Mouse (Mus musculus) liver, adult (tissue): ENCODE results near the gene Pabpc1l.
A peak's percentile ranks its signal among the peaks of the same experiment; 100 is the strongest.

ENCODE experiments used
- GATA4 ChIP-seq: IDR thresholded peaks from 2 replicates; pipeline ENCODE4 v1.6.1; 2014; ENCODE audit warnings: mild to moderate bottlenecking, low read length; ENCODE audit not compliant: insufficient replicate concordance

Gene Pabpc1l

DNA sequence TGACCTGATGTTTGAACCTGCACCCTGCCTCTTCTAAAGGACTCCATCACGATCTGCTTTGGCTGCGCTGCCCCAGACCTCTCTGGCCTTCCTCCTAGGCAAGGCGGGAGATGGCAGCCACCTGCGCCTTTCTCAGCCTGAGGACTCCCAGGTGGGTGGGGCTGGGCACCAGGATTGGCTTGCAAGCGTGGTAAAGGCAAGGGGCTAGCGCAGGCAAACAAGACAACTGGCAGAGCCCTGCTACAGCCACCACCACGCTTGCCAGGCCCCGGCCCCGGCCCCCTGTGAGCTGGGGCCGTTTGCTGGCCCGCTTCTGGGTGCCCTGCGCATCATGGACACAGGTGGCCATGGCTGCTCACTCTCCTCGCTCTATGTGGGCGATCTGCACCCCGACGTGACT, at the start of gene Pabpc1l:
TSS of gene Pabpc1l (plus strand) at position 301 of the 400 bp plus-strand sequence.
- no peak for TF ChIP-seq GATA4

GRCm38 (mm10) chr2:163976448-163976847, 48.8 kb upstream of the Pabpc1l start:
- no peak for TF ChIP-seq GATA4

DNA sequence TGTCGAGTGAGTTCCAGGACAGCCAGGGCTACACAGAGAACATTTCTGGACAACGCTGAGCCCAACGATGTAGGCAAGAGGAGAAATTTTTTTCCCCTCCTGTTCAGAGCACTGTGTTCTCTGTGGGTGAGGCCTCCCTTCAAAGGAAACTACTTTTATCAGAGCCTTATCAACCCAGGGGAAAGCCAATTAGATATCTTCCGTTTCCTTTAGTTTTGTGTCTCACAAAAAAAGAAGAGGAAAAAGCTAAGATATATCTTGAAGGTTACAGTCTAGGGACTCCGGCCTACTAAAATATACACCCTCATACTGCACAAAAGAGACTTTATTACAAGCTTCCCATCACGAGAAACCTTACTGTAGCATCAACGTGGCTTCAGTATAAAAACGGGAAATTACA, 38.0 kb upstream of the Pabpc1l start:
- TF ChIP-seq GATA4, result peak; percentile 87

GRCm38 (mm10) chr2:163992871-163993270, 32.4 kb upstream of the Pabpc1l start:
- no peak for TF ChIP-seq GATA4

GRCm38 (mm10) chr2:163994654-163994976, 30.6 kb upstream of the Pabpc1l start, which contains the start of gene Ywhab:
Gene Ywhab, plus strand, starts transcription at chr2:163994960.
- no peak for TF ChIP-seq GATA4

DNA sequence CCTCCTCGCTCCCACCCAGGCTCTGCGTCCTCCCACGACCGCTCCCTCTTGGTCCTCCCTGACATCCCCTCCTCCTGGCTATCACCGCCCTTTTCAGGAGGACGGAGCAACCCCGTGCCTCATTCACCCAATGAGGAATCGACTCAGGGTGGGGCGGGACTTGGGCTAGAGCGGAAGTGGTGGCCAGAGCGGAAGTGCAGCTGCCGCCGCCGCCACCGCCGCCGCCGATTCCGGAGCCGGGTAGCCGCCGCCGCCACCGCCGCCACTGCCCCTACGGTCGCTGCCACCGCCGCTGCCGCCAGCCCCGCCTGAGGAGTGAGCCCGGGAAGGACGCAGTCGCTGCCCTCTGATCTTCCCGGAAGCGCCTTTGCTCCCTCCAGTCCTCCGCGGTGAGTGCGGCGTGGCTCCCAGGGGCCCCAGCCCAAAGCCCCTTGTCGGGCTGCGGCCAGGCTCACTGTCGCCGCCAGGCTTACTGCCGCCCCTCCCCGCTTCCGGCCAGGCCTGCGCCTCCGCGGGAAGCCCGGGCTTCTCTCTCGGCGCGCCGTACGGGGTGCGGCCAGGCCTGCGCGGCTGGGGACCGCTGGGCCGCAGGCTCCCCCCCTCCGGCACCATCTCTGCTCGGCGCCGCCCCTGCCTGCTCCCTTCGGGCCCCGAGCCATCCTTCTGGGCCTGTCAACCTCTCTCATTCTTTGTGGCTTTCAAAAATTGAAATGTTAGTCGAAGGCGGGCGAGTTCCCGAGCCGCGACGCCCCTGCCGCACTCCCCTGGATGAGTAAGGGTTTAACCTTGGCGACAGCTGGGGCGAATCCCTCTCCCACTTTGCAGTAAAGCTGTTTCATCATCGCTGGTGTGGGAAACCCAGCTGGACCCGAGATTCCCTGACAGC, 30.0 kb upstream of the Pabpc1l start:
- no peak for TF ChIP-seq GATA4

GRCm38 (mm10) chr2:163996275-163996674, 29.0 kb upstream of the Pabpc1l start:
- no peak for TF ChIP-seq GATA4

DNA sequence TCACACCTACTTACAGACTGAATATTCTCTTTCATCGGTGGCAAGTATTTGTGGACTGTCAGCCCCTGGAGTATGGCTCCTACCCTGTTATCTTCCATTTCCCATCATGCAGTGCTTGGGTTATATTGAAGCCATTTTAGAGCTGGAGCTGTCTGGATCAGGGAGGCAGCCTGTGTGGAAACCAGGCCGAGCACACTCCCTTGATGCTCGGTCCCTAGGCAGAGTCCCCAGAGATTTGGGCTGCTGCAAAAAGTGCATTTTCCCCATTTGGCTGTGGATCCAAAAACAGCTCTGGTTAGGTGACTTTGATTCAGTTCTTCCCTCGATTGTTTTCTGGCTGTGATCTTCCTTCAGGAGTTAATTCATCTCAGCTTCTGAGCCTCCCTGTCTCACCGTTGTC, 28.4 kb upstream of the Pabpc1l start:
- no peak for TF ChIP-seq GATA4

DNA sequence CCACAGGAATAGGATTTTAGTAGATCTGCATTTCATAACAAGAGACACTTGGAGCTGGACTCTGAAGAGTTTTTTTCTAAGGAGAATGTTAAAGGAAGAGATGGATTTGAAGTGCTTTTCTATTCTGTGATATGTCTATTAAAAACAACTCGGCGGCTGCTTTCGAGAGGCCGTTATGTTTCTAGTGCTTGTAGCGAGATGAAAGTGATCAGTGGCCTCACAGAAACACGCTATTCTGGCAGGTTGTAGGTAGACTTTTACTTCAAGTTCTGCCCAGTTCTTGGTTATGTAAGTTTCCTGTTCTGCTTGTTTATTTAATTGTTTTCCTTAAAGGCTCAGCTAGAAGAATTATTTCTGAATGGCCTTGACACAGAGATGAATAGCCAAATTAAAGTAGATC, 26.3 kb upstream of the Pabpc1l start:
- no peak for TF ChIP-seq GATA4

DNA sequence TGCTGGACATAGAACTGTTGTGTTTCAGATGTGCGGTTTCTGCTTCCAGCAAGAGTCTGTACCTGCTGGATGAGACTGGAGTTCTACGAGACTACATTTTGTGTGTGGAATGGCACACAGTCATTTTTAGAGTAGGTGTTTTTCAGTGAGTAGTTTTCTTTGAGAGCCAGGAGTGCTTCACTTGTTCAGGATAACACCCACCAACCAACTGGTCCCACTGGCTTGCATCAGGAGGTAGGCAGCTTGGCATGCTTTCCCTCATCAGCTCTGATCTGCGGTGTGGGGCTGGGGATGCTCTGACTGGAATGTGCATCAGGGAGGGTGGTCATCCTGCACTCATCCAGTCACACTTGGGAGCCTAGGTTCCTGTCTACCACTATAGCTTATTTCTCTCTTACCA, 22.6 kb upstream of the Pabpc1l start:
- no peak for TF ChIP-seq GATA4

GRCm38 (mm10) chr2:164004503-164004902, 20.7 kb upstream of the Pabpc1l start:
- TF ChIP-seq GATA4, result no peak

- no peak for TF ChIP-seq GATA4
These were observed 18.3 kb upstream of the Pabpc1l start for GRCm38 (mm10) chr2:164006932-164007331.

DNA sequence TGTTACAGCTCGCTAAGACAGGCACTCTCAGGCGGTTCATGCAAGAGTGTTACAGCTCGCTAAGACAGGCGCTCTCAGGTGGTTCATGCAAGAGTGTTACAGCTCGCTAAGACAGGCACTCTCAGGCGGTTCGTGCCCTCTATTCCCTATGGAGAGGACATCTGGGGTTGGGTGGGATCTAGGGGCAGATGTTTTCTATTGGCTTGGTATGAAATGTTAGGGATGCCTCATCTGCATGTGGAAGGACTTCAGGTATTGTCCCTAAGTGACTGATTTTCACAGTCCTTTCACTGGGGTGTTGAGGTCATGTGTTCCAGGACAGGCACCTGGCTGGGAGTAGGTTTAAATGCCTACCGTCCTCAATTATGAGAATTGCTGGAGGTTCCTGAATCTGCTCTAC, 17.7 kb upstream of the Pabpc1l start:
- TF ChIP-seq GATA4, result no peak

- no peak for TF ChIP-seq GATA4
These were observed 17.2 kb upstream of the Pabpc1l start for GRCm38 (mm10) chr2:164007987-164008545.

DNA sequence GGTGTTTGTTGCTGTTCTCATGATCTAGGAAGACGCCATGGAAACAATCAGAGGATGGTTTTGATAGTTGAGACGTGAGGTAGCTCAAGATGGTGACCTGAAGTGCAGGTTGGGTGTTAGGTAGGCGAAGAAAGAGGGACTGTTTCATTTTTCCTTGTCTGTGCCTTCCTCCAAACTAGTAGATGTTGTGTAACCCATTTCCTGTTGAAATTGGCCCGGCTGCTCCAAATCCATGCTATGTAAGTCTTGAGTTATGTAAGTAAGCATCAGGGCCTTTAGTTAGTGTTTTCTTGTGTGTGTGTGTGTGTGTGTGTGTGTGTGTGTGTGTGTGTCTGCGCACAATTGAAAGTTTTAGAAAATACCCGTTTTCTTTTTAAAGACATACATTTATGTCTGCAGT, 16.0 kb upstream of the Pabpc1l start:
- no peak for TF ChIP-seq GATA4

GRCm38 (mm10) chr2:164010496-164010895, 14.8 kb upstream of the Pabpc1l start:
- no peak for TF ChIP-seq GATA4

DNA sequence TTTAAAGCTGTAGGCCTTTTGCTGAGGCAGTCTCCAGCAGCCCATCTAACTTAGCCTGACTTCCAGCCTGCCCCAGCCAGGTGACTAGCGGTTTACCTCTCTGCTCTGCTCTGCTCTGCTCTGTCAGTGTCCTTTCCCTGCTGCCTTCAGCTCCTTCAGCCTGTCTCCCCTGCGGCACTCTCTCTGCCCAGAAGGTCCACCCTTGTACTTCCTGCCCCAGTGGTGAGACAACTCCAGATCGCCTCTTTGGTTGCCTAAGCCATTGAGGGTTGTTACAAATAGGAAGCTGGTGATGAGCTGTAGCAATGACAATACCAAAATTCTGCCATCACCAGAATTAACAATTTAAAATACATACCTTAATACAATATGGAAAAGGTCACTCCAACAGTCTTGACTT, 14.3 kb upstream of the Pabpc1l start:
- TF ChIP-seq GATA4, result no peak
